Mouse (Mus musculus): Measurements from ENCODE around the gene Aldoart1.

Gene Aldoart1

GRCm38 (mm10) chr4:72852534-72852933, at the start of gene Aldoart1:
Aldoart1 (minus strand) TSS chr4:72852634.
- no peak for DNase-seq (ENCODE audit: low spot score)

GRCm38 (mm10) chr4:72901566-72901965, 49.1 kb upstream of the Aldoart1 start:
- DNase-seq (ENCODE audit: low spot score): no peak

- no peak for DNase-seq (ENCODE audit: low spot score)
Observed at GRCm38 (mm10) chr4:72865371-72866075, 13.1 kb upstream of the Aldoart1 start.

- DNase-seq (ENCODE audit: low spot score): no peak
Observed at GRCm38 (mm10) chr4:72844276-72844675, 8.2 kb downstream of the Aldoart1 start.

GRCm38 (mm10) chr4:72843025-72843424, 9.4 kb downstream of the Aldoart1 start:
- DNase-seq (ENCODE audit: low spot score): no peak

GRCm38 (mm10) chr4:72836430-72836829, 16.0 kb downstream of the Aldoart1 start:
- peak; percentile 19 for DNase-seq (ENCODE audit: low spot score)

GRCm38 (mm10) chr4:72835400-72835799, 17.0 kb downstream of the Aldoart1 start:
- peak; percentile 9 for DNase-seq (ENCODE audit: low spot score)

- DNase-seq (ENCODE audit: low spot score): peak; percentile 37
Observed at GRCm38 (mm10) chr4:72800816-72801215, 51.6 kb downstream of the Aldoart1 start.

Measured in retina, embryonic 14.5 days (tissue).